Mouse (Mus musculus) heart, embryonic 12.5 days (tissue): Measurements from ENCODE around the gene Elovl3. TPM values are rescaled to one million over a fixed set of nuclear protein-coding genes. Genes with fewer than 3 reads are reported as not detected.
"Not testable (repeated sequence)": the region's sequence is repeated elsewhere in the genome, so short reads cannot be mapped to it uniquely, and the experiment has no call there.

Experiments
- ATAC-seq: fragments of 200-750 bp; cut with Nextera tagmentation; 2 replicates; pipeline ENCODE4 v1.8.0; 2017; ENCODE audit warnings: moderate TSS enrichment, moderate library complexity; ENCODE audit not compliant: insufficient number of reproducible peaks, low FRiP score
- H3K27ac ChIP-seq: fragments of 300-500 bp; sonication (generic); 2 replicates; pipeline ENCODE4 v1.5.1; 2016; ENCODE audit warnings: mild to moderate bottlenecking, moderate library complexity; ENCODE audit not compliant: poor library complexity, severe bottlenecking
- H3K27me3 ChIP-seq: fragments of 300-500 bp; sonication (generic); replicated peaks from 2 replicates; pipeline ENCODE4 v1.6.1; 2016; ENCODE audit warnings: mild to moderate bottlenecking, moderate library complexity
- H3K36me3 ChIP-seq: fragments of 300-500 bp; sonication (generic); 2 replicates; pipeline ENCODE4 v1.6.1; 2016; ENCODE audit warnings: mild to moderate bottlenecking, moderate library complexity
- H3K4me1 ChIP-seq: fragments of 300-500 bp; sonication (generic); replicated peaks from 2 replicates; pipeline ENCODE4 v1.6.1; 2016; ENCODE audit warnings: mild to moderate bottlenecking
- H3K4me2 ChIP-seq: fragments of 300-500 bp; sonication (generic); 2 replicates; pipeline ENCODE4 v1.6.1; 2016; ENCODE audit warnings: mild to moderate bottlenecking, moderate library complexity
- H3K4me3 ChIP-seq: fragments of 300-500 bp; sonication (generic); 2 replicates; pipeline ENCODE4 v1.5.1; 2016; ENCODE audit warnings: mild to moderate bottlenecking
- H3K9ac ChIP-seq: fragments of 300-500 bp; sonication (generic); 2 replicates; pipeline ENCODE4 v1.6.1; 2016; ENCODE audit warnings: mild to moderate bottlenecking, moderate library complexity
- H3K9me3 ChIP-seq: fragments of 300-500 bp; sonication (generic); replicated peaks from 2 replicates; pipeline ENCODE4 v1.6.1; 2016; ENCODE audit warnings: mild to moderate bottlenecking, moderate library complexity
- whole genome bisulfite sequencing: fragments of 180-500 bp; shearing (Covaris S2); methylation state at CpG from one replicate; pipeline ENCODE4 v1.1.7; 2016; 5-methylcytosine and 5-hydroxymethylcytosine counted together
- polyA plus RNA-seq: library from polyadenylated mRNA; unstranded; fragments of >200 nt; fragmentation: Nextera tagmentation; extraction: Ambion mirVana; gene quantifications from 2 replicates; pipeline ENCODE4 v1.2.1, GENCODE M21; 2016

Elovl3 gene
- polyA plus RNA-seq, 1 experiment from 2014 or later = not detected

DNA sequence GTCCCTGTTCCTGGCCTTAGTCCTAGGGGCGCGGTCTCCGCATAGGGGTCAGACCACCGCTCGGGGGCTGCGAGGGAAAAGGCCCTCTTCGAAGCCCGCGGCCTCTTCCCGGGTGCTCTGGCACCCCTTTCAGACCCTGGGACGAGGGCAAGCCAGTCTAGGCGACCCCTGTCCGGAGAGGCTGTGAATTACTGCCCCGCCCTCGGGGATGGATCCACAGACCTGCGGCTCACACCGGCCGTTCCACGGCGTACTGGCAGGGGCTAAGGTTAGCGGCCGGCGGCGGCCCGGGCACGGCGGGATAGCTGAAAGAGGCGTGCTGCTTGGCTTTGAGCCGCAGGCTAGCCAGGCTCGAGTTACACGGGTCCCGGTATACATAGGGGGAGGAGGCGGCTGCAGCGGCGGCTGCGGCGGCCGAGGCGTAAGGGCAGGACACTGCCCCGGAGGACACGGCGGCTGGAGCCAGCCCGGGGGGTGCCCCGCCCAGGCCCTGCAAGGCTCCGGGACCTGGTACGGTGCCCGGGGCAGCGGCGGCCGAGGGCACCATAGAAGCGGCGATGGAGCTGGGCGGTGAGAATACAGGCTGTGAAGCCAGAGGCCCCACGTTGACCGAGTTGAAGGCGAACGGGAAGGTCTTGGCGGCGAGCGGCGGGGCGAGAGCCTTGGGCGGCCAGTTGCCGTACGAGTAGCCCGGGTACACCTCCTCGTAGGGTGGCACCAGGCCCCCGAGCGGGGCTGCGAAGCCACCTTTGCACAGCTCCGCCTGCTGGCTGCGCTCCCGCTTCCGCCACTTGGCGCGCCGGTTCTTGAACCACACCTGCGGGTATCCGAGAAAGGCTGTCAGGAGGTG lies 4.3 kb downstream of the Elovl3 start:
- peak; percentile 20; the same call in 1 of the 2 replicates for ATAC-seq
- H3K36me3 ChIP-seq = no peaks in the 10 kb centered on the region
- peaks cover 74% of the 10 kb centered on the region for H3K27me3 ChIP-seq
- WGBS = under 1% methylated on average over 78 of the region's 79 CpGs
- H3K4me1 ChIP-seq = peaks cover 41% of the 10 kb centered on the region
- H3K9ac ChIP-seq = peak overlapping the region; percentile 67
- peak overlapping the region; percentile 59 for H3K4me3 ChIP-seq
- H3K9me3 ChIP-seq = no peaks in the 10 kb centered on the region
- H3K27ac ChIP-seq = no peak overlapping the region
- H3K4me2 ChIP-seq = peak overlapping the region; percentile 99

DNA sequence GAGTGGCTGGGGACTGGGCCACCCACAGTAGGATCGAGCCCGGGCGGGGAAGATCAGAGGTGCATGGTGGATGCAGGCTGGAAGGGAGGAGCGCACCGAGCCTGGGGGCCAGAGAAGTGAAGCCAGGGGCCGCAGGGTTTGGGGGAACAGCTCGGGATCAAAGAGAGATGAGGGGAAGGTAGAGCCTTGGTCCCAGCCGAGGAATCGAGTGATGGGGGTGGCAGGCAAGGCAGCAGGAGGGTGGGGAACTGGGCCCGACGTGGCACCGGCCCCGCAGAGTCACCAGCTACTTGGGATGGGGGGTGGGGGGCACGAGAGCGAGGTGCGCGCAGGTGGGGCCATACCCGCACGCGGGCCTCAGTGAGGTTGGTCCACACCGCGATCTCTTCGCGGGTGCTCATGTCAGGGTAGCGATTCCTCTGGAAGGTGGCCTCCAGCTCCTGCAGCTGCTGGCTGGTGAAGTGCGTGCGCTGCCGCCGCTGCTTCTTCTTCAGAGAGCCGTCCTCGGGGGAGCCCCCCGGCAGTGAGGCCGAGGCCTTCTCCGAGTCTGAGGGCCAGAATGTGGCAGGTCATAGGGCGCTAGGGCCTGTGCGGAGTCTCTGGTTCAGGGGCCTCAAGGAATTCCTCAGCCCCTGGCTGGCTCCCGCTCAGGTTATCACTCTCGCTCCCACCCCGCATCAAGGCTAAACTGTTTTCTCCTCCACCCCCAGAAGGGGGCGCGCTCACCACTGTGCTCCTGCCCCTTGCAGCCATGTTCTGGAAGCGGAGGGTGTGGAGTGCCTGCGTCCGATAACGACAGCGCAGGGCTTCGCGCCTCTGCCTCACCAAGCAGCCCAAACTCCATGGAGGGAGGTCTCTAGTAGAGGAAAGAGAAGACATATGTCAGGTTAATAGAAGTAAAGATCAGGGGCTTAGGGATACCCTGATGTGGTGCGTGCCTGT lies 5.2 kb downstream of the Elovl3 start:
- H3K9ac ChIP-seq = peak overlapping the region; percentile 67
- H3K4me3 ChIP-seq = peak overlapping the region; percentile 59
- H3K27me3 ChIP-seq = peaks cover 68% of the 10 kb centered on the region
- WGBS = 3% methylated on average over 49 of the region's 49 CpGs
- H3K36me3 ChIP-seq = no peaks in the 10 kb centered on the region
- ATAC-seq = peak; percentile 55
- peaks cover 45% of the 10 kb centered on the region for H3K4me1 ChIP-seq
- H3K27ac ChIP-seq = no peak overlapping the region
- peak overlapping the region; percentile 99 for H3K4me2 ChIP-seq
- H3K9me3 ChIP-seq = no peaks in the 10 kb centered on the region

DNA sequence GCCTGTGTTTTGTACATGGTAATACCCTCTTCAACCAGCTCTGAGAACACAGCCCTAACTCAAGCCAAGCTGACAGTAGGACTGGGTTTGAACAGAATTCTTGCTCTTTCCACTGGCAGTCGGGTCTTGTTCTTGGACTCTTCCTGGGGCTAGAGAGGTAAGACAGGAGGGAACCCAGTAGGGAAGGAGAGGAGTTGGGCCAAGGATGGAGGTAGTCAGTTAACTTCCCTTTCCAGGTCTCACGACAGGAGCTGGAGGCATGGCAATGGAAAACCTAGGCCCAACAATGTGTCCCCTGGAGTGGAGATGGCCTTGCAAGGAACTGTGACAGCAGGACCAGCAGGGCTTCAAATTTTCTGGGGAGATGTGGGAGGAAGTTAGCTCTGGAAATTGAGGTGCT lies 8.6 kb downstream of the Elovl3 start:
- H3K27ac ChIP-seq = peak overlapping the region; percentile 61
- H3K4me2 ChIP-seq = peak overlapping the region; percentile 49
- no peak overlapping the region for H3K4me3 ChIP-seq
- WGBS = 60% methylated on average over 2 of the region's 2 CpGs
- no peak for ATAC-seq
- H3K36me3 ChIP-seq = no peaks in the 10 kb centered on the region
- H3K4me1 ChIP-seq = peaks cover 50% of the 10 kb centered on the region
- no peaks in the 10 kb centered on the region for H3K9me3 ChIP-seq
- H3K27me3 ChIP-seq = peaks cover 67% of the 10 kb centered on the region
- no peak overlapping the region for H3K9ac ChIP-seq

DNA sequence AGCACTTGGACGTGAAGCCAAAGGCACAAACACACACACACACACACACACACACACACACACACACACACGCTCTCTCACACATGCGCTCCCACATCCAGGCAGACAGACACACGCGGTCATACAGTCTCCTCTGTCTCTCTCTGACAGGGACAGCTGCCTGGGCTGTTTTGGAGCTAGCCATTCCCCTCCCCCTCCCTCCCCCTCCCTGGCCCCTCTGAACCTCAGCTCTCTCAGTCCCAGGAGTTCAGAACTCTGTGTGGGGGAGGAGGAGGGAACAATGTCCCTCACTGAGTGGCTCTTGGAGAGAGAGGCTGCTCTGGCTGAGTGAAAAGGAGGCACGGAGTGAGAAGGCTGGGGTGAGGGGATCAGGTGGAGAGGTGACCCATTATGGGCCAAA lies 9.4 kb downstream of the Elovl3 start:
- peak; percentile 58; the same call in 1 of the 2 replicates for ATAC-seq
- H3K4me2 ChIP-seq = peak overlapping the region; percentile 49
- WGBS = 25% methylated on average over 6 of the region's 6 CpGs
- peak overlapping the region; percentile 55; the same call in 1 of the 2 replicates for H3K9ac ChIP-seq
- H3K4me3 ChIP-seq = no peak overlapping the region
- H3K36me3 ChIP-seq = no peaks in the 10 kb centered on the region
- peaks cover 68% of the 10 kb centered on the region for H3K27me3 ChIP-seq
- H3K9me3 ChIP-seq = no peaks in the 10 kb centered on the region
- peaks cover 42% of the 10 kb centered on the region for H3K4me1 ChIP-seq
- H3K27ac ChIP-seq = peak overlapping the region; percentile 61

DNA sequence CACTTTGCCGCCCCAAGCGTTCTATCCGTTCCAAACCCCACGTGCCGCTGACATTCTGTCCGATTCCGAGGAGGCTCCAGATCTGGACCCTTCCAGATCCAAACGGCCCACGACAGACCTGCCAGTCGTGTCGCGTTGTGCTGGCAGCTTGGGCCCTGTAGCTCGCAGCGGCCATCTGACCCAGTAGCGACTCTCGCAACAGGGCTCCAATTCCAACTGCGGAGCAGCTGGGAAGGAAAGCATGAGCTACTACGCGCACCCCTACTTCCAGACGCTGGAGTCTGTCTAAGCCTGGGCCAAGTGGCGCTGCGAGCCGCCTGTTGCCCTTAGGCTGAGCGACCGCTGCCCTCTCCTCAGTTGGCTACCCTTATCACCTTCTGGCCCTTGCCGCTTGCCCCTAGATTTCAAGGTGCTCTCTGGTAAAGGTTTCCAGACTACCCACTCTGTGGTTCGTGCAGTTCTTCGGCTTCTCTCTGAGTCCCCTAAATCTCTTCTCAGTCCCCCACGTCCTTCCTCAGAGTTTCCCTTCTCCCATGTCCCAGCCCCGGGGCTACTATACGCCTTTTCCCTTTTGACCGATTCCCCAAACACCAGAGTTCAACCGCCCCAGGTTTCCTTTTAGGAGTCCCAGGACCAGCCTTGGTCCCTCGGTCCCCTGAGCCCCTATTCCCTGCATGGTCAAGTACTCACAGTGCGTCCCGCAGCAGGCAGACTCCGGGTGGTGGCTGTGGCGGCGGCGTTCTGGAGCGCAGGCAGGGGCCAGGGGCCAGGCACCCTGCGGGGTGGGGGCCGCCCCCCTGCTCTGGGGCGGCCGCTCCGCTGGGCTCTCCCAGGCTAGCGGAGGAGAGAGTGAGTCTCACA lies 16.0 kb downstream of the Elovl3 start, which contains the start of gene Pitx3:
Gene Pitx3 (minus strand): TSS at position 816 of the 861 bp plus-strand sequence.
- H3K27me3 ChIP-seq = peaks cover 64% of the 10 kb centered on the region
- no peaks in the 10 kb centered on the region for H3K36me3 ChIP-seq
- H3K4me2 ChIP-seq = peak within 1 kb of the TSS; percentile 99
- H3K27ac ChIP-seq = no peak within 1 kb of the TSS
- WGBS = under 1% methylated on average over 47 of the region's 47 CpGs
- peak within 1 kb of the TSS; percentile 49 for H3K9ac ChIP-seq
- H3K9me3 ChIP-seq = no peaks in the 10 kb centered on the region
- no peak for ATAC-seq
- H3K4me3 ChIP-seq = peak within 1 kb of the TSS; percentile 68
- H3K4me1 ChIP-seq = peaks cover 18% of the 10 kb centered on the region; the same call in 1 of the 2 replicates

DNA sequence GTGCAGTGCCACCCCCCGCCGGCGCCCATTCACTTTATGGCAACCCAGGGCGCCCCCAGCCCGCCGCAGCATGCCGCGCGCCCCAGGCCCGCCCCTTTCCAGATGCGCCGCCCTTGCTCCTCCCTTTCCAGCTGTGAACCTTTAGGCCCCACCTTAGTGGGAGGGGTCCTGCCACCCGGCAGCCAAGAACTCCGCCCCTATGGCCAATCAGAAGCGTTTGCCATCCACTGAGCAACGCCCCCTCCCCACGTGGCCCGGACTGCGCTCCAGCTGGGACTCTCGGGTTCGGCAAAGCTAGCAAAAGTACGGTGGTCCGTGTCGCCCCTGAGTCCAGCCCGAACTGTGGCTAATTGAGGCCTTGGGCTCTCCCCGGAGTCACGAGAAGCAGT lies 16.7 kb downstream of the Elovl3 start:
- peaks cover 58% of the 10 kb centered on the region for H3K27me3 ChIP-seq

DNA sequence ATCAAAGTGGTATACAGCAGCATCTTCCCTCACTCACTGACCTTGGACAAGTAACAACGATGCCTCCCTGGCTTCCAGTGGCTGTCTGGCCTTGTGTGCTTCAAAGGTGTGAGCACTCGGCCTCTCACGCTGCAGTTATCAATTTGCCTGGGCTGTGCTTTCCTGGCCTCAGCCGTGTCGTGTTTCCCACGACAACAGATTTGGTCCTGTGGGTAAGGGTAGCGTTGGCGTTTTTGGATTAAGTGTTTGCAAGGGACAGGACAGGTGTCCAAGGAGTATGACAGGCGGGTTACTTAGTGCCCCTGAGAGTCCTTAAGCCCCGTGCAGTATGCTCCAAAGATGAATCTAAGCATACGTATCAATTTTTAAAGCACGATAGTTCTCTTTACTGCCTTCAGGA lies 17.4 kb downstream of the Elovl3 start:
- Histone ChIP-seq H3K4me2 (peak overlapping the region; percentile 99), H3K4me3 (peak overlapping the region; percentile 68; the same call in 1 of the 2 replicates), H3K27ac (no peak overlapping the region), H3K9me3 (no peaks in the 10 kb centered on the region), H3K27me3 (peaks cover 52% of the 10 kb centered on the region), H3K36me3 (no peaks in the 10 kb centered on the region), H3K4me1 (peaks cover 27% of the 10 kb centered on the region), H3K9ac (no peak overlapping the region)
- no peak for ATAC-seq
- 27% methylated on average over 12 of the region's 12 CpGs for WGBS

More for the DNA sequence above, 16.7 kb downstream of the Elovl3 start:
- WGBS = under 1% methylated on average over 27 of the region's 27 CpGs
- peak overlapping the region; percentile 99 for H3K4me2 ChIP-seq
- H3K4me1 ChIP-seq = peaks cover 20% of the 10 kb centered on the region
- peak overlapping the region; percentile 68 for H3K4me3 ChIP-seq
- H3K36me3 ChIP-seq = no peaks in the 10 kb centered on the region
- peak overlapping the region; percentile 49 for H3K9ac ChIP-seq
- H3K27ac ChIP-seq = no peak overlapping the region
- no peaks in the 10 kb centered on the region for H3K9me3 ChIP-seq
- peak; percentile 85 for ATAC-seq

DNA sequence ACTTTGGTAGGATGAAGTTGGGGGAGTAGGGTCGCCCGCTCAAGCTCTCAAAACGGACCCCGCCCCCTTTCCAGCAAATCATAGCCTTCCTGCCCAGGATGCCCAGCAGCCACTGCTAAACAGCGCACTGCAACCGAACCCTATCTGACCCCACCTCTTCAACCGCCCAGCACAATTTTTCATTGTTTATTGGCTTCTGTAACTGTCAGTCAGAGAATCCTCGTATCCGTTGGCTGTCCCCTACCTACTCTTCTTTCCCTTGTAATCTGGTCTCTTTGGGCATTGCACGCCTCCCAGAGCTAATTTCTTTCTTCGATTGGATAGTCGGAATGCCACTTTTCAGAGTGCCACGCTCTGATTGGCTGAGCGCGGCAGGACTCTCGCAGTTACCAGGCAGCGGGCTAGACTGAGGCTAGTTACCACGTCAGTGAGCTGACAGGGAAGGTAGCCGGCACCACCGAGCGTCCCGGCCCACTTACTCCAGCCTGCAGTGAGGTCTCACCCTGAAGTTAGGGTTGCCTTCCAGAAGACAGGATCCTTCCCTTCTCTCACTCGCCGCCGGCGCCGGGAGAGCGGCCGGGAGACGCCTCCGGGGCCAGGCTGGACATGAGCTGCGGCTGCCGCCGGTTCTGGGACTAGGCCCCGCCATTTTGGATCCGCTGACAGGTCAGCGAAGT lies 20.6 kb downstream of the Elovl3 start, which contains the start of gene Gbf1:
Gene Gbf1 (plus strand): TSS at position 383 of the 677 bp plus-strand sequence.
- WGBS = under 1% methylated on average over 37 of the region's 37 CpGs
- Histone ChIP-seq H3K36me3 (no peaks in the 10 kb centered on the region), H3K4me1 (peaks cover 31% of the 10 kb centered on the region), H3K4me2 (peak within 1 kb of the TSS; percentile 89), H3K27me3 (peaks cover 26% of the 10 kb centered on the region), H3K27ac (peak within 1 kb of the TSS; percentile 36), H3K9me3 (no peaks in the 10 kb centered on the region), H3K4me3 (peak within 1 kb of the TSS; percentile 95), H3K9ac (peak within 1 kb of the TSS; percentile 86)
- peak; percentile 95 for ATAC-seq

DNA sequence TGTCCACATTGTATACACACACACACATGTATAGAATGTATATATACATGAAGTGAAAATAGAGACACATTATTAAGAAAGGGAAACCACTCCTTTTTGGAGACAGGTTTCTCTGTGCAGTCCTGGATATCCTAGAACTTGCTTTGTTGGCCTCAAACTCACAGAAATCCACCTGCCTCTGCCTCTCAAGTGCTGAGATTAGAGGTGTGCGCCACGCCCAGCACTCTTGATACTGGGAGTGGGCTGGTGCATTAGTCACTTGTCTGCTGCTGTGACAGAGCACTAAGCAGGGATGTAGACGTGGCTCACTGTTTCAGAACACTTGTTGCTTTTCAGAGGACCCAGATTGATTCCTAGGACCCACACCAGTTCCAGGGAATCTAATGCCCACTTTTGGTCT lies 34.3 kb downstream of the Elovl3 start:
- H3K36me3 ChIP-seq = peaks cover 52% of the 10 kb centered on the region
- no peak overlapping the region for H3K4me3 ChIP-seq
- H3K4me1 ChIP-seq = no peaks in the 10 kb centered on the region
- no peak overlapping the region for H3K27ac ChIP-seq
- no peaks in the 10 kb centered on the region for H3K9me3 ChIP-seq
- no peak overlapping the region for H3K9ac ChIP-seq
- WGBS = 90% methylated on average over 3 of the region's 3 CpGs
- no peak overlapping the region for H3K4me2 ChIP-seq
- no peaks in the 10 kb centered on the region for H3K27me3 ChIP-seq
- ATAC-seq = no peak

DNA sequence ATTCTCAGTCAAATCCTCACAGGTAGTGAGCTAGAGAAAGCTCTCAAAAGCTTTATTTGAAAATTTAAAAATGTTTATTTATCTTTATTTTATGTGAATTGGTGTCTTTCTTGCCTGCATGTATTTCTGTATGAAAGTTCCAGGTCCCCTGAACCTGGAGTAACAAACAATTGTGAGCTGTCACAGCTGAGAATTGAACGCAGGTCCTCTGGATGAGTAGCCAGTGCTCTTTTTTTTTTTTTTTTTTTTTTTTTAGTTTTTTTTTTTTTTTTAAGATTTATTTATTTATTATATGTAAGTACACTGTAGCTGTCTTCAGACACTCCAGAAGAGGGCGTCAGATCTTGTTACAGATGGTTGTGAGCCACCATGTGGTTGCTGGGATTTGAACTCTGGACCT lies 35.5 kb downstream of the Elovl3 start:
- not testable (repeated sequence) for H3K9ac ChIP-seq, H3K27ac ChIP-seq, H3K27me3 ChIP-seq, H3K4me3 ChIP-seq, H3K9me3 ChIP-seq, ATAC-seq, H3K4me2 ChIP-seq, H3K4me1 ChIP-seq
- WGBS = 84% methylated on average over 2 of the region's 2 CpGs
- H3K36me3 ChIP-seq = peaks cover 59% of the 10 kb centered on the region
